Mouse (Mus musculus): ENCODE measurements at regions not wholly inside any gene's neighbourhood (a gene's known extent, or its start where the extent isn't known, plus 50 kb on each side); places are given as distances from the start of the nearest gene placed in this dataset.
A peak's percentile ranks its signal among the peaks of the same experiment; 100 is the strongest.

DNA sequence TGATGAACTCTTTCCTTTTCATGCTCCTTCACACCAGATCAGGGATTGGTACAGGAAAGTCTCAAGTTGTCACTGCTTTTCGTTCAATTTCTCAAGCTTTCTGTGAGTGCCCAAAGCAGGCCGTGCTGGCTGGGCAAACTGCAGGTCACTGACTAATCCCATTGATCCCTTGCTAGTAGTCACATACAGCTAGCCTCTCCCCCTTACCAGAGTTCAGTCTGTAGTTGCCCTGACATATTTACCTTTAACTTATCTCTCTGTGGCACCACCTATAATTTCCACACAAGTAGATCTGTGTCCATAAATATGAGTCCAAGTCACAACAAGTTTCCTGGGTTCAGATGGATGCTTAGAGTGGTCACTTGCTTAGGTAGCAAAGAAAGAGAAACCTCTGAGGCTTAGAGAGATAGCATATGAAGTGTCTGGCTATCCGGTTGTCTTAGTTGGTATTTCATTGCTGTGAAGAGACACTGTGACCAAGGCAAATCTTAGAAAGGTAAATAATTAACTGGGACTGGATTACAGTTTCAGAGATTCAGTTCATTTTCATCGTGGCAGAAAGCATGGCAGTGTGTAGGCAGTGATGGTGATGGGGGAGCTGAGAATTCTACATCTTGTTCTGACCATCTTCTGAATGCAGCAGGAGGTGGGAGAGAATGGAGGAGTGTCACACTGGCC is 362.8 kb upstream of the Pcsk5 start:
- H3K4me3 ChIP-seq, result no peak overlapping the region
- H3K36me3 ChIP-seq, result no peaks in the 10 kb centered on the region
- H3K4me1 ChIP-seq, result no peaks in the 10 kb centered on the region
- no peak overlapping the region for H3K9ac ChIP-seq
- WGBS, result 73% methylated on average over 4 of the region's 4 CpGs
- H3K4me2 ChIP-seq (replicated peaks), result no peak overlapping the region
- no peaks in the 10 kb centered on the region for H3K27me3 ChIP-seq (replicated peaks)
- no peak for ATAC-seq (ENCODE audit: low FRiP score, low read depth)
- no peak overlapping the region for H3K27ac ChIP-seq
- H3K9me3 ChIP-seq, result no peaks in the 10 kb centered on the region

DNA sequence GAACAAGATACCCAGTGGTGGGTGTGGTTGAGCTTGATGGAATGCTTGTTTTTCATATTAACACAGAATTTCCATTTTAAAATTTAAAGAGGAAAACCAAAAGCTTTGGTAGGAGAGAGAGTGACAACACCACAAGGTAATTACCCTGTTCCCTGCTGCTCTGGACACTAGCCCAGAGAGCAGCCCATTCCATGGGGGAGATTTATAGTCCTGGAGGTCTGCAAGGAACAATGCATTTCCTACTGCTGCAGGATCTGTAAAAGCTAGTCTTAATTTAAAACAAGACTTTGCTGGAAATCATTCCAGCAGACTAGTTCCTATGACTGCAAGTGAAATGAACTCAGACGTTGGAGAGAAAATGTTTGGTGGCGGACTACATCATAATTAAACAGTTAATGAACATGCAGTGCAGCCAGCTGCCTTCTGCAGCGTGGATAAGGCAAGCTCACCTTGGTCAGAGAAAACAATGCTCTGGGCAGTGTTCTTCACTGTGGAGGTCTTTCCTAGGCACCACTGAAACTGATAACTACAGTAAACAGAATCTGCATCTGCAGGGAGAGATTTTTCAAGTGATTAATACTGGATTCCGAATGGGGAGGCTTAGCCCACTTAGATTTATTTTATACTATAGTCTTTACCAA is 351.8 kb upstream of the Pcsk5 start:
- H3K27ac ChIP-seq, result no peak overlapping the region
- ATAC-seq (ENCODE audit: low FRiP score, low read depth), result peak; percentile 83
- H3K4me2 ChIP-seq (replicated peaks), result 0 out of 2 replicates have a peak overlapping the region, but pooled peaks have one; percentile 10
- H3K9ac ChIP-seq, result no peak overlapping the region
- no peaks in the 10 kb centered on the region for H3K36me3 ChIP-seq
- H3K9me3 ChIP-seq, result no peaks in the 10 kb centered on the region
- H3K4me1 ChIP-seq, result peaks cover 9% of the 10 kb centered on the region; the same call in 1 of the 2 replicates
- 15% methylated on average over 4 of the region's 4 CpGs for WGBS
- no peak overlapping the region for H3K4me3 ChIP-seq
- H3K27me3 ChIP-seq (replicated peaks), result no peaks in the 10 kb centered on the region

DNA sequence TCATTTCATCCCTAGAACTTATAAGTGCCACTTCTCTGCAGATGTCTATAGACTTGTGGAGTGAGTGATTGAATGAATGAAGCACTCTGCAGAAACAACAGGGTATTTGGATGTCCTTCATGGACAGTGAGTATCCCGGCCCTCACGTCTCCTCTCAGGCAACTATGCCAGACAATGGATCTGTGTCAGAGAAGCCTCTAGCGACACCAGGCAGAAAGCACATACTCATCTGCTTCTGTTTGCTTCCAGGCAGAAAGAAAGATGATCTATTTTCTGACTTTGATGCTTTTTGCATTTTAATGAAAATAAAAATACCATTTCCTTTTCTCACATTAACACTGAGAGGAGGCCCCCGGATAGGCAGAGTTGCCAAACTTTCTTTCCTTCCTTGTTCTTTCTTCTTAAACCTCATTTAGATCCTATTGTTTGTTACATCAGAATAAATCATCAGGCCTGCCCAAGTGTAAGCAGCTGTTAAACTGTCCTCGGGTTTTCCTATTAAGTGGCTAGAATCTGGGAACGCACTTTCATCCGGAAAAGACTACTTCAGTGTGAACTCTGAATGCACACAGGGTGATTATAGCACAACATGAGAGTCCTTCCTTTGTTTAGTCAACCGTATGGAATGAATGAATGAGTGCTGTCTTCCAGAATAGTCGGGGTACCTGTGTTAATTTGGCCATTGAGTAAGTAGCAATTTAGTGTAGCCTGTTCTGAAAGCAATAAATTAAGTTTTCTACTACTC is 350.9 kb upstream of the Pcsk5 start:
- no peak overlapping the region for H3K4me3 ChIP-seq
- no peak overlapping the region for H3K4me2 ChIP-seq (replicated peaks)
- no peaks in the 10 kb centered on the region for H3K36me3 ChIP-seq
- ATAC-seq (ENCODE audit: low FRiP score, low read depth), result peak; percentile 66
- peaks cover 9% of the 10 kb centered on the region; the same call in 1 of the 2 replicates for H3K4me1 ChIP-seq
- no peak overlapping the region for H3K27ac ChIP-seq
- no peaks in the 10 kb centered on the region for H3K9me3 ChIP-seq
- 7% methylated on average over 9 of the region's 9 CpGs for WGBS
- H3K9ac ChIP-seq, result no peak overlapping the region
- H3K27me3 ChIP-seq (replicated peaks), result no peaks in the 10 kb centered on the region

DNA sequence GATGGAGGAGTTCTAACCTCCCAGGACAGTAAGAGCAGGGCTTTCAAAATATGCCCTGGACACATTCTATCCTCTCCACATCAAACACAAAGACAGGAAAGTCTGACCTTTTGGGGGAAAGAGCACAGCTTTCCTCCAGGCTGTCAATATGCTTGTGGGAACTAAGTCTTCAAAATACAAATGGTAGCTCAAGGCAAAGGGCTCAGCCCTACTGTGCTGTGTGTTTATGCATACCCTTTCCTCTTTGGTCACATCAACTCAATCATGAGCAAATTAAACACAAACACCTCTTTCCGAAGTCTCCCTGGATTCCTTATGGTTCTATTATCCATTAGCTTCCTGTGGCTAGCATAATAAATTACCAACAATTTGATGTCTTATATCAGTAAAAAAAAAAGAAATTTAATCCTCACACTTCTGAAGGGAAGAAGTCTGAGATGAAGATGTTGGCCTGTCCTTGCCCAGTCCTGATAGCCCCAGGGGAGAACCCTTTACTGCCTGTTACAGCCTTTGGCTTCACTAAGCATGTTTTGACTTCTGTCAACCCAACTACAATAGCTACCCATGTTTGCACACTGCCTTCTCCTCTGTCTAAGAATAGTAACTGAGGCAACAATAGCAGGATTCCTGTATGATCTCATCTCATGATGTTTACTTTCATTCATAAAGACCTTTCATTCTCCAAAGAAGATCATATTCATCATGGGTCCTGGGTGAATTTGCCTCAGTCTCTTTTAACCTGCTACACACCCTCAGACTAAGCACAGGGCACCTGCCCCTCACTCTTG is 348.5 kb upstream of the Pcsk5 start:
- no peaks in the 10 kb centered on the region for H3K36me3 ChIP-seq
- H3K4me3 ChIP-seq, result no peak overlapping the region
- H3K27ac ChIP-seq, result no peak overlapping the region
- no peaks in the 10 kb centered on the region for H3K9me3 ChIP-seq
- H3K4me2 ChIP-seq (replicated peaks), result no peak overlapping the region
- H3K9ac ChIP-seq, result no peak overlapping the region
- WGBS, result 75% methylated on average over 1 of the region's 1 CpGs
- no peaks in the 10 kb centered on the region for H3K27me3 ChIP-seq (replicated peaks)
- H3K4me1 ChIP-seq, result peaks cover 9% of the 10 kb centered on the region; the same call in 1 of the 2 replicates
- no peak for ATAC-seq (ENCODE audit: low FRiP score, low read depth)

DNA sequence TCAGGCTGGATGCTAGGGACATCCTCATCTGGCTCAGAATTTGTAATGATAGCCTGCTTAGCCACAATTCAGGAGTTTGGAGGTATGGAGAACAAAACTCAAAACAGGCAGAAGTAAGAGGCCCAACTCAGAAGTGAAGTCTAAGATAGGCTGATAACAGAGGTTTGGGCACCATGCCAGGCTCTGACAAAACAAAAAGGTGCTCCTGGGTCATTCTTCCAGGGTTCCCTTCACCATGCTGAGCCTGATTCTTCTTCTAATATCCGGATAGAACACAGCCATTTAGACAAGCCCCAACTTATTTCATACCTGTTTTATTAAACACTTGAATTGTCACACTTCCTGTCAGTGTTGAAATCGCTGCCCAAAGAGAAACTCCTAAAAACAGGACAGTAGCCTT is 347.8 kb upstream of the Pcsk5 start:
- H3K9me3 ChIP-seq, result no peaks in the 10 kb centered on the region
- no peak overlapping the region for H3K4me3 ChIP-seq
- WGBS, result 85% methylated on average over 2 of the region's 2 CpGs
- peaks cover 9% of the 10 kb centered on the region; the same call in 1 of the 2 replicates for H3K4me1 ChIP-seq
- H3K27ac ChIP-seq, result no peak overlapping the region
- no peak for ATAC-seq (ENCODE audit: low FRiP score, low read depth)
- H3K9ac ChIP-seq, result no peak overlapping the region
- no peaks in the 10 kb centered on the region for H3K27me3 ChIP-seq (replicated peaks)
- H3K36me3 ChIP-seq, result no peaks in the 10 kb centered on the region
- no peak overlapping the region for H3K4me2 ChIP-seq (replicated peaks)

DNA sequence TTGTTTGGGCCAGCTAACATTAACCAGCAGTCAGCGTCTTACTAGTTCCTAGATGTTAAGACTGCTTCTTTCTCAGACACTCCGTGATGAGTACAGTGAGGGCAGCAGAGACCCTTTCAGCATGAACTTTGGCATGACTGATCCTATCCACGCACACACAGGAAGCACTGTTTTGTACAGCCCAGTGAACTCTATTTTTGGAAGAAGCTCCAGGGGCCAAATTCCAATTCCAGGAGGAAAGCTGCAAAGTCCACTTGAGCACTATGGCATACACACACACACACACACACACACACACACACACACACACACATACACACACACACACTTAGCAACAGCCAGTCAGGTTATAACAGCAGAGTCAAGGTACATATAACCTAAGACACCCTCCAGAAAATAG is 338.8 kb upstream of the Pcsk5 start:
- H3K36me3 ChIP-seq, result no peaks in the 10 kb centered on the region
- no peak overlapping the region for H3K9ac ChIP-seq
- no peak overlapping the region for H3K27ac ChIP-seq

DNA sequence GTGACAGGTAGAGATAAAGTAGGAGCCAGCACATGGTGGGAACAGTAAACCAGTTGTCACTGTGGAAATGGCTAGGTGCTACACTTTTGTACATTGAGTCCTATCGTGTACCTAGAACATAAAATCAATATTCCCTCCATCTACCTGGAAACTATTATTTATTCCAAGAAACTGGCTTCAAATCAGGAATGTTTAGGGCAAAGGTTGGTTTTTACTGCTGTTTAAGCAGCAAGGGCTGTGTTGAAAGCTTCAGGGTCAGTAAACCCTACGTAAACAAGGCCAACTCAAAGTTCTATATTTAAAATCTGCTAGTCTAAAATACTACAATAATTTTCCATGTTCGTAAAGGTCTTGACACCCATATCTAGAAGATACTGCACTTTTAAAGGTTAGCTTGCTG is 309.1 kb upstream of the Pcsk5 start:
- Histone ChIP-seq H3K27ac (no peak overlapping the region), H3K4me3 (no peak overlapping the region), H3K36me3 (no peaks in the 10 kb centered on the region), H3K9me3 (no peaks in the 10 kb centered on the region), H3K27me3 (replicated peaks) (no peaks in the 10 kb centered on the region), H3K9ac (no peak overlapping the region), H3K4me1 (no peaks in the 10 kb centered on the region), H3K4me2 (replicated peaks) (no peak overlapping the region)
- ATAC-seq (ENCODE audit: low FRiP score, low read depth), result no peak
- 84% methylated on average over 3 of the region's 3 CpGs for WGBS

More for the DNA sequence above, 338.8 kb upstream of the Pcsk5 start:
- Histone ChIP-seq H3K4me2 (replicated peaks) (no peak overlapping the region), H3K4me1 (no peaks in the 10 kb centered on the region), H3K4me3 (no peak overlapping the region), H3K9me3 (no peaks in the 10 kb centered on the region), H3K27me3 (replicated peaks) (no peaks in the 10 kb centered on the region)
- WGBS, result 80% methylated on average over 3 of the region's 3 CpGs
- no peak for ATAC-seq (ENCODE audit: low FRiP score, low read depth)

DNA sequence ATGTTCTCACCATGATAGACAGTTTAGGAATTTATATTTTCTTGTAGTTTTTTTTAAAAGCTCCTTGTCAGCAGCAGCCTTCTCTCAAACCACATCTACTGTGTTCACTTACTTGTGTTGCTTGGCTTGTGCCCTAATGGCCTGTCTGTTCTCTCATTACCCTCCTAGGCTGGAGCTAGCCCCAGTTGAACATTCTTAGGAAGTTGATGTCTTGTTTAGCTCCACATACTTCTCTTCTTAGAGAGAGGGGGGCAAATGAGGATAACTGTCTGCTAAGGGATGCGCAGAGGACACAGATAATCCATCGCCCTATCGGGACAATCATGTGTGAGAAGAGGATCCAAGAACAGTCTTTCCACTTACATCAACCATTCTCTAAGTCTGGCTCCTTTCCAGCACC is 293.5 kb upstream of the Pcsk5 start:
- WGBS, result 96% methylated on average over 3 of the region's 3 CpGs

DNA sequence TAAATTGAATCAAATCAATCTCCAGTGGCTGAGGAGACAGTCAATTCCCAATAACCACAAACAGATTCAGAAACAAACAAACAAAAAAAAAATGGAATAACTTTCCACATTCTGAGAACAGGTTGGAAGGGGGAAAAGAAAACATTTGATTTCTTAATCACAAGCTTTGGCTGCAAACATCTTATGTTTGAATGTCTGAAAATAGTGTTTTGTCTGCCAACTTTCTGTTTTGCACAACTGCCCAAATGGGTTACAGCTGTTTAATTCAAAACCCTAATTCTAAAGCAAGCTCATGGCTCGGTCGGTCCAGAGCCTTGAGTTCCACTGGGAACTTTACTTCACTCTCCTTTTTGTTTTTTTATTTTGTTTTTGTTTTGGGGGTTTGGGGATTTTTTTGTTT is 291.4 kb upstream of the Pcsk5 start:
- H3K36me3 ChIP-seq, result no peaks in the 10 kb centered on the region
- no peaks in the 10 kb centered on the region for H3K27me3 ChIP-seq (replicated peaks)
- H3K27ac ChIP-seq, result no peak overlapping the region
- no peaks in the 10 kb centered on the region for H3K9me3 ChIP-seq
- no peak overlapping the region for H3K4me2 ChIP-seq (replicated peaks)
- ATAC-seq (ENCODE audit: low FRiP score, low read depth), result no peak
- H3K9ac ChIP-seq, result no peak overlapping the region
- no peak overlapping the region for H3K4me3 ChIP-seq
- 99% methylated on average over 2 of the region's 2 CpGs for WGBS
- no peaks in the 10 kb centered on the region for H3K4me1 ChIP-seq

More for the DNA sequence above, 293.5 kb upstream of the Pcsk5 start:
- ATAC-seq (ENCODE audit: low FRiP score, low read depth), result no peak
- Histone ChIP-seq H3K4me2 (replicated peaks) (no peak overlapping the region), H3K27me3 (replicated peaks) (no peaks in the 10 kb centered on the region), H3K27ac (no peak overlapping the region), H3K9me3 (no peaks in the 10 kb centered on the region), H3K4me1 (no peaks in the 10 kb centered on the region), H3K4me3 (no peak overlapping the region), H3K9ac (no peak overlapping the region), H3K36me3 (no peaks in the 10 kb centered on the region)

DNA sequence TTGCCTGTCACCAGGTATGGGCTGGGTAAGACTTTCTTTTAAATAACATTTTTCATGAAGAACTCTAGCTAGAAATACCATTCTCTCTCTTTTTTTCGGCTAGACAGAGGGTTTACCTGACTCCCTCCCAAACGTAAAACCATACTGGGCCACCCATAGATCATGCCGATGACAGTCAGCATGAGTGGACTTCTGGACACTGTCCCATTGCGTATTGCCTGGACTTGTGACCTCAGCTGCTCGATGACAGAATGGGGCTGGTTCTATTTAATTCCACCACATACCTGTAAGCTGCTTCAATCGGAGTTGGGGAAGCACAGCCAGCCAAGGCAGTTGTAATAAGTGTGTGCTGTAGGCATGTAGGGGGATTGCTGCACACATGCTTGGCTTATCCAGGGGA is 268.8 kb upstream of the Pcsk5 start:
- H3K36me3 ChIP-seq, result no peaks in the 10 kb centered on the region
- no peaks in the 10 kb centered on the region for H3K27me3 ChIP-seq (replicated peaks)
- ATAC-seq (ENCODE audit: low FRiP score, low read depth), result no peak
- no peak overlapping the region for H3K4me3 ChIP-seq
- no peaks in the 10 kb centered on the region for H3K9me3 ChIP-seq
- no peak overlapping the region for H3K4me2 ChIP-seq (replicated peaks)
- 86% methylated on average over 6 of the region's 6 CpGs for WGBS
- no peaks in the 10 kb centered on the region for H3K4me1 ChIP-seq
- no peak overlapping the region for H3K27ac ChIP-seq
- H3K9ac ChIP-seq, result no peak overlapping the region

DNA sequence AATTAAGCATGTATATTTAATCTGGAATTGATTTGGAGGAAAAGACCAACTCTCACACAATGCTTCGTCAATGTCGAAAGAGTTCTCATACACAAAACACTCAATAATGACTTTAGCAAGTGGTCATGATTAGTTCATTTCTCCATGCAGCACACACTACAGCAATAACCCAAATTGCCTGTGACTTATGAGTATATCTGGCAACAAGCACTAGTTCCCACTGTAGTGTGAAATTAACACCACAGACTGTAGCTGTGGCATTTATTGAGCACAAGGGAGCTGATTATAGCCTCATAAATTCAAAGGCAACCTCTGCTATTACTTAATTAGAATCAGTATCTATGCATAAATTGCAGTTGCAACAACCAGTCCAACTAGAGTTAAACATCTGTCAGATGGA is 267.2 kb upstream of the Pcsk5 start:
- Histone ChIP-seq H3K27ac (no peak overlapping the region), H3K4me3 (no peak overlapping the region), H3K9me3 (no peaks in the 10 kb centered on the region), H3K9ac (no peak overlapping the region), H3K4me1 (no peaks in the 10 kb centered on the region), H3K27me3 (replicated peaks) (no peaks in the 10 kb centered on the region), H3K4me2 (replicated peaks) (no peak overlapping the region), H3K36me3 (no peaks in the 10 kb centered on the region)
- WGBS, result 73% methylated on average over 2 of the region's 2 CpGs
- ATAC-seq (ENCODE audit: low FRiP score, low read depth), result peak; percentile 71; the same call in 1 of the 2 replicates
